Mouse (Mus musculus) forebrain, embryonic 14.5 days (tissue): Measurements from ENCODE around the gene Scgb1b11. TPM values are rescaled to one million over a fixed set of nuclear protein-coding genes. Genes with fewer than 3 reads are reported as not detected.
"Not testable (repeated sequence)": the region's sequence is repeated elsewhere in the genome, so short reads cannot be mapped to it uniquely, and the experiment has no call there.

Experiments used
- ATAC-seq: fragments of 200-750 bp; cut with Nextera tagmentation; 2 replicates; pipeline ENCODE4 v1.8.0; 2017; ENCODE audit warnings: mild to moderate bottlenecking, moderate library complexity
- DNase-seq: peaks from one replicate; pipeline ENCODE4 v3.0.0-alpha.2; 2015; ENCODE audit warnings: low spot score
- H3K27ac ChIP-seq: fragments of 300-500 bp; sonication (generic); 2 replicates; pipeline ENCODE4 v1.5.1; 2014; ENCODE audit warnings: low read depth, mild to moderate bottlenecking, control low read depth, low read length, moderate library complexity
- H3K27me3 ChIP-seq: fragments of 300-500 bp; sonication (generic); replicated peaks from 2 replicates; pipeline ENCODE4 v1.6.1; 2014; ENCODE audit warnings: low read length, control low read depth, mixed read lengths; ENCODE audit not compliant: control insufficient read depth, insufficient read depth
- H3K36me3 ChIP-seq: fragments of 300-500 bp; sonication (generic); 2 replicates; pipeline ENCODE4 v1.6.1; 2014; ENCODE audit warnings: low read length, control low read depth; ENCODE audit not compliant: control insufficient read depth, insufficient read depth
- H3K4me1 ChIP-seq: fragments of 300-500 bp; sonication (generic); 2 replicates; pipeline ENCODE4 v1.6.1; 2014; ENCODE audit warnings: antibody characterized with exemption, low read length, control low read depth; ENCODE audit not compliant: control insufficient read depth, insufficient read depth
- H3K4me2 ChIP-seq: fragments of 300-500 bp; sonication (generic); 2 replicates; pipeline ENCODE4 v1.6.1; 2014; ENCODE audit warnings: mild to moderate bottlenecking, control low read depth, low read length
- H3K4me3 ChIP-seq: fragments of 300-500 bp; sonication (generic); 2 replicates; pipeline ENCODE4 v1.5.1; 2014; ENCODE audit warnings: low read depth, low read length, control low read depth
- H3K9ac ChIP-seq: fragments of 300-500 bp; sonication (generic); 2 replicates; pipeline ENCODE4 v1.6.1; 2014; ENCODE audit warnings: mild to moderate bottlenecking, low read length, control low read depth, moderate library complexity
- H3K9me3 ChIP-seq: fragments of 300-500 bp; sonication (generic); replicated peaks from 2 replicates; pipeline ENCODE4 v1.6.1; 2016; ENCODE audit warnings: low read length, control low read depth, mixed read lengths; ENCODE audit not compliant: control insufficient read depth
- WGBS: fragments of 180-500 bp; shearing (Covaris S2); extraction: QIAGEN DNeasy Blood & Tissue Kit; methylation state at CpG from one replicate; pipeline ENCODE4 v1.1.7; 2014; 5-methylcytosine and 5-hydroxymethylcytosine counted together
- polyA plus RNA-seq: library from polyadenylated mRNA; unstranded; fragments of >200 nt; fragmentation: Nextera tagmentation; extraction: Ambion mirVana; gene quantifications from 2 replicates; pipeline ENCODE4 v1.2.1, GENCODE M21; 2014

Scgb1b11 gene
- not detected in 2 replicates for polyA plus RNA-seq

DNA sequence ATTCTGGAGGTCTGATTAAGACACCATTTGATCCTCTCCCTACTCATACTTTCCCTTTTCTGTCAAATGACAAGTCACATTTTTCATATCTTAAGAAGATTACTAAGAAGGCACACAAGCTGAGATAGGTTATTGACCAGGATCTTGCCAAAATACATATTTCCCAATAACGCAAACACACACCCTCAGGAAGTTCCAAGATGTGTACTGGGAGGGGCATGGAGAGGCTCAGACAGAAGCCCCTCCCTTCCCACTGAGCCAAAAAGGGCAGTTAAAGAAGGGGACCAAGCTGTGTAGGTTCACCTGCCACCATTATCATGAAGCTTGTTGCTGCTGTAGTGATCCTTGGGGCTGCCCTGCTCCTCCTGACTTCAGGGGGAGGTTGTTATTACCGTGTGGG, at the start of gene Scgb1b11:
Gene Scgb1b11, plus strand, starts transcription at position 301 of the 400 bp plus-strand sequence.
- ATAC-seq, H3K27ac ChIP-seq, H3K9me3 ChIP-seq, H3K27me3 ChIP-seq, H3K36me3 ChIP-seq, H3K4me2 ChIP-seq, DNase-seq, H3K4me3 ChIP-seq, H3K9ac ChIP-seq, H3K4me1 ChIP-seq: not testable (repeated sequence)
- WGBS, result no CpG with 5 or more reads among the region's 2 CpGs

DNA sequence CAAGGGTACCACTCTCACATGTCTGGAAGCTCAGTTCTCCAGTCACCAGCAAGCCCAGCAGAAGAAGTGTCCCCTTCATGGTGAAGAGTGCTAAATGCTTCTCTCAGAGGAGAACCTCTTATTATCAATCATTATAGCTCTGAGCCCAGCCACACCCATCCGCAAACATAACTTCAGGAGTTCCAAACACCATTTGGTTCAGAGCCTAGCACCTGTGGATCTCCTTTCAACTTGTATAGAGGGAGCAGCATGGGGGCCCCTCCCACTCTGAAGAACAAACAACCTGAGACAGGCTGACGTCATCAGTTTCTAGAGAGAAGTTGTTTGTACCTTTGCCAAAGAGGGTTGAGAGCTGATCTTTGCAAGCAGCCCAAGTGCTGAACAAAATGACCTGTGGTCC, 11.6 kb upstream of the Scgb1b11 start, which contains the start of gene Scgb2b11:
Gene Scgb2b11, minus strand, starts transcription at position 101 of the 400 bp plus-strand sequence.
- not testable (repeated sequence) for H3K27me3 ChIP-seq, H3K4me2 ChIP-seq, H3K4me3 ChIP-seq, ATAC-seq, H3K9ac ChIP-seq, H3K27ac ChIP-seq, H3K36me3 ChIP-seq, H3K9me3 ChIP-seq, DNase-seq, H3K4me1 ChIP-seq
- WGBS, result 77% methylated on average over 2 of the region's 2 CpGs

Other genes starting within 250 kb of the Scgb1b11 start
- not detected in 2 replicates for gene Scgb1b10, start 122.0 kb upstream of the Scgb1b11 start, polyA plus RNA-seq
- not detected in 2 replicates for gene Scgb2b11, start 11.7 kb upstream of the Scgb1b11 start, polyA plus RNA-seq
- not detected in 2 replicates for gene Scgb2b12, start 104.4 kb downstream of the Scgb1b11 start, polyA plus RNA-seq
- not detected in 2 replicates for gene Scgb1b12, start 111.3 kb downstream of the Scgb1b11 start, polyA plus RNA-seq
- not detected in 2 replicates for gene Scgb1b29, start 218.7 kb downstream of the Scgb1b11 start, polyA plus RNA-seq